Mouse (Mus musculus): ENCODE results near the gene Epb41l2.

GRCm38 (mm10) chr10:25365158-25365557, 5.6 kb downstream of the Epb41l2 start:
- no peak for TF ChIP-seq CTCF (IDR thresholded peaks at IDR 0.05; ENCODE audit: extremely low read depth, insufficient read depth, low read length)
- no peak for TF ChIP-seq POLR2A (IDR thresholded peaks at IDR 0.05; ENCODE audit: extremely low read depth, insufficient read depth, low read length)
